ENCODE assay signal across 8 mouse cellular contexts in the genomic region with DNA sequence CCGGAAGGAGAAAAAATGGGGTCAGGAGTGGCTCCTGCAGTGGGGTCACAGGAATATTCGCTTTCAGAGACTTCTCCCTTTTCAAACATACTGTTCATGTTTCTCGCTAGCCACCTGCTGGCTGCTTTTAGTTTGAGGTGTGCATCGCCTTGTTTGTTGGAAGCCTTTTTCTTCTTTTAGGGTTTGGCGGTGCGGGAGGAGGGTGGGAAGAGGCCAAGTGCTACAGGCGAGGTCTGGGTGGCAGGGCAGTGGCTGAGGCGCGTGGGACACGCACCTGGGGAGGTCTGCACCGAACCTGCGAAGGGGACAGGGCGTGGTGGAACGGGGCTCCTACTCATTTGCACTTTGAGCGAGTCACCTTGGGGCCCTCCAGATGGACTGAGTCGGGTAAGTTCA. TPM values are rescaled to one million over a fixed set of nuclear protein-coding genes. Genes with fewer than 3 reads are reported as not detected.
DNase-seq lines count a peak whose midpoint lies in the region; ATAC-seq and TF ChIP-seq lines count a peak whose summit lies in the region.

No protein-coding gene starts in this region.

- peak overlapping the region; percentile 98 for H3K27ac ChIP-seq in bone marrow, adult 2 months (ENCODE audit: control insufficient read depth, insufficient read depth, low read depth, low read length, poor library complexity)
- H3K27ac ChIP-seq in forebrain, postnatal 0 days (ENCODE audit: low read depth, low read length) = peak overlapping the region; percentile 86
- H3K27ac ChIP-seq in midbrain, embryonic 13.5 days = peak overlapping the region; percentile 85

- H3K9ac ChIP-seq in forebrain, postnatal 0 days = peak overlapping the region; percentile 80
- H3K9ac ChIP-seq in midbrain, embryonic 13.5 days (replicated peaks) = peak overlapping the region; percentile 88

- 2% methylated on average over 16 of the region's 16 CpGs for WGBS in bone marrow, adult 2 months
- 3% methylated on average over 16 of the region's 16 CpGs for WGBS in forebrain, postnatal 0 days
- WGBS in midbrain, embryonic 13.5 days = 4% methylated on average over 16 of the region's 16 CpGs

- no peak for TF ChIP-seq CTCF in bone marrow, adult 2 months (IDR thresholded peaks at IDR 0.05; ENCODE audit: control insufficient read depth, insufficient read depth, low read length)
- TF ChIP-seq CTCF in forebrain, postnatal 0 days (IDR thresholded peaks at IDR 0.05; ENCODE audit: low read depth) = peak; percentile 61

- peak overlapping the region; percentile 64 for H3K4me2 ChIP-seq in forebrain, postnatal 0 days (ENCODE audit: low read depth)
- peak overlapping the region; percentile 82 for H3K4me2 ChIP-seq in midbrain, embryonic 13.5 days (replicated peaks)

- no peak for TF ChIP-seq POLR2A in bone marrow, adult 2 months (IDR thresholded peaks at IDR 0.05; ENCODE audit: borderline replicate concordance, control insufficient read depth, low read depth, low read length)

- peak; percentile 32 for DNase-seq in left cerebral cortex, adult 11 months (ENCODE audit: low spot score)
- no peak for DNase-seq in left cerebral cortex, postnatal 36 days (ENCODE audit: low spot score in 2 of 2)
- DNase-seq in forebrain, postnatal 0 days = peak; percentile 41
- peak; percentile 60 to 74 for DNase-seq in kidney, postnatal 4 days
- peak; percentile 69 for DNase-seq in yolk sac, embryonic 10.5 days (ENCODE audit: low spot score)
- DNase-seq in layer of hippocampus, adult 18-20 months (ENCODE audit: low spot score in 2 of 2) = no peak

- no peak; the same call in 1 of the 2 replicates for ATAC-seq in forebrain, postnatal 0 days
- 0 out of 2 replicates have a peak, but pooled peaks have one; percentile 7 for ATAC-seq in midbrain, embryonic 13.5 days

- H3K27me3 ChIP-seq in forebrain, postnatal 0 days (ENCODE audit: insufficient read depth, low read length) = no peaks in the 10 kb centered on the region
- no peaks in the 10 kb centered on the region for H3K27me3 ChIP-seq in midbrain, embryonic 13.5 days

- peaks cover 18% of the 10 kb centered on the region for H3K36me3 ChIP-seq in forebrain, postnatal 0 days (ENCODE audit: insufficient read depth)
- peaks cover 24% of the 10 kb centered on the region for H3K36me3 ChIP-seq in midbrain, embryonic 13.5 days

- H3K9me3 ChIP-seq in forebrain, postnatal 0 days (ENCODE audit: low read length) = no peaks in the 10 kb centered on the region
- H3K9me3 ChIP-seq in midbrain, embryonic 13.5 days = no peaks in the 10 kb centered on the region; the same call in 1 of the 2 replicates

- intact Hi-C loops in left cerebral cortex, postnatal 36 days (cut with DNase I) = no loop called here

- H3K4me3 ChIP-seq in bone marrow, adult 2 months (replicated peaks; ENCODE audit: control insufficient read depth, low read depth, low read length) = peak overlapping the region; percentile 96
- H3K4me3 ChIP-seq in forebrain, postnatal 0 days (ENCODE audit: low read depth, low read length) = peak overlapping the region; percentile 63
- H3K4me3 ChIP-seq in midbrain, embryonic 13.5 days (replicated peaks) = peak overlapping the region; percentile 85

- peaks cover 3% of the 10 kb centered on the region for H3K4me1 ChIP-seq in bone marrow, adult 2 months (ENCODE audit: control insufficient read depth, insufficient read depth, low read length)
- H3K4me1 ChIP-seq in forebrain, postnatal 0 days (ENCODE audit: insufficient read depth) = peaks cover 9% of the 10 kb centered on the region; the same call in 1 of the 2 replicates
- H3K4me1 ChIP-seq in midbrain, embryonic 13.5 days (replicated peaks) = peaks cover 14% of the 10 kb centered on the region

RNA-seq across cellular contexts. Expression of a gene that starts 0.8 kb away (rescaled TPM):
- total RNA-seq in left cerebral cortex, postnatal 36 days (2021) = 10 to 100 TPM; 10.3 to 11.5 TPM
- 0.81 and 3.5 TPM in 2 replicates for polyA plus RNA-seq in bone marrow, adult 2 months (2011; ENCODE audit: insufficient read depth, insufficient read length, low replicate concordance, missing spikeins)
- 4.5 and 5.5 TPM in 2 replicates for total RNA-seq in forebrain, postnatal 0 days (2014; rRNA removed)
- 4.6 and 6.8 TPM in 2 replicates for polyA plus RNA-seq in forebrain, postnatal 0 days (2015; fragmentation: Nextera tagmentation; extraction: Ambion mirVana)
- 8.8 and 9.7 TPM in 2 replicates for polyA plus RNA-seq in midbrain, embryonic 13.5 days (2015; fragmentation: Nextera tagmentation; extraction: Ambion mirVana)
- total RNA-seq in layer of hippocampus, adult 18-20 months (2021) = 10 to 100 TPM; 11.3 to 11.6 TPM

RNA-seq across cellular contexts. Expression of a gene that starts 0.8 kb away (rescaled TPM):
- 10 to 100 TPM; 24.5 to 26.5 TPM for total RNA-seq in left cerebral cortex, postnatal 36 days (2021)
- 4.7 and 11.0 TPM in 2 replicates for polyA plus RNA-seq in bone marrow, adult 2 months (2011; ENCODE audit: insufficient read depth, insufficient read length, low replicate concordance, missing spikeins)
- 21.8 and 26.1 TPM in 2 replicates for total RNA-seq in forebrain, postnatal 0 days (2014; rRNA removed)
- polyA plus RNA-seq in forebrain, postnatal 0 days (2015; fragmentation: Nextera tagmentation; extraction: Ambion mirVana) = 27.5 and 32.3 TPM in 2 replicates
- 20.2 and 22.5 TPM in 2 replicates for polyA plus RNA-seq in midbrain, embryonic 13.5 days (2015; fragmentation: Nextera tagmentation; extraction: Ambion mirVana)
- total RNA-seq in layer of hippocampus, adult 18-20 months (2021) = 10 to 100 TPM; 20.1 to 20.9 TPM

RNA-seq across cellular contexts. Expression of a gene that starts 11.2 kb away (rescaled TPM):
- total RNA-seq in left cerebral cortex, postnatal 36 days (2021) = 1 to 10 TPM; 6.5 to 7.8 TPM
- 9.0 and 11.5 TPM in 2 replicates for polyA plus RNA-seq in bone marrow, adult 2 months (2011; ENCODE audit: insufficient read depth, insufficient read length, low replicate concordance, missing spikeins)
- total RNA-seq in forebrain, postnatal 0 days (2014; rRNA removed) = 7.0 and 14.2 TPM in 2 replicates
- 23.8 and 25.5 TPM in 2 replicates for polyA plus RNA-seq in forebrain, postnatal 0 days (2015; fragmentation: Nextera tagmentation; extraction: Ambion mirVana)
- 17.6 and 18.2 TPM in 2 replicates for polyA plus RNA-seq in midbrain, embryonic 13.5 days (2015; fragmentation: Nextera tagmentation; extraction: Ambion mirVana)
- total RNA-seq in layer of hippocampus, adult 18-20 months (2021) = 1 to 10 TPM; 6.8 to 7.8 TPM

Comparison
In these comparisons a context has a peak if more than half of its experiments do, and no peak if none do; other contexts are left out.
1. DNase-seq: peak in left cerebral cortex, adult 11 months (single experiment), forebrain, postnatal 0 days (single experiment), kidney, postnatal 4 days (2 of 2) and yolk sac, embryonic 10.5 days (single experiment); none in left cerebral cortex, postnatal 36 days (0 of 2) and layer of hippocampus, adult 18-20 months (0 of 2).
2. Peak in every context shown above with its lines, with median percentiles within 50 percentile points of each other: H3K27ac ChIP-seq and H3K4me3 ChIP-seq.